Mouse (Mus musculus): ENCODE data around the gene Syt8. TPM values are rescaled to one million over a fixed set of nuclear protein-coding genes. Genes with fewer than 3 reads are reported as not detected.

The Syt8 gene
- polyA plus RNA-seq, 1 experiment from 2014 or later, result not detected

DNA sequence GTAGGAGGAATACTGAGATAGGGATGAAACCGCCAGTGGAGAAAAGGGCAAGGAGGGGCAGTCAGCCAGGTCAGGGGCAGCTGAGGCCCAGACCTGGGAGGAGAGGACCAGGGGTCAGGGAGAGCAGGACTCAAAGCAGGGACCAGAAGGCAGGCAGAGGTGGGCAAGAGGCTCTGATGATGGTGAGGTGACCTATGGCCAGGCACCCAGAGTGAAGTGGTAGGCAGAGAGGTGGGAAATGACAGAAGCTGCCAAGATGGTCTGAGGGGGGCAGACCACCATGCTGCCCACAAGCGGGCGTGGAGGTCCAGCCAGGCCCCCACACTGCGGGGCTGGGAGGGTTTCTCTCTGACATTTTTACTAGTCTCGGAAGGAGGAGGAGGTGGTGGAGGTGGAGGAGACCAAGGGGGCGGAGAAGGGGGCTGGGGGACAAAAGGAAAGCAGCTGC, 36.8 kb downstream of the Syt8 start:
- no peak overlapping the region for H3K4me2 ChIP-seq
- H3K4me1 ChIP-seq (replicated peaks), result peaks cover 32% of the 10 kb centered on the region
- ATAC-seq (ENCODE audit: low read depth), result no peak
- H3K27me3 ChIP-seq, result no peaks in the 10 kb centered on the region
- H3K27ac ChIP-seq (replicated peaks), result 0 out of 2 replicates have a peak overlapping the region, but pooled peaks have one; percentile 28
- no peaks in the 10 kb centered on the region for H3K9me3 ChIP-seq
- 25% methylated on average over 6 of the region's 6 CpGs for WGBS
- H3K4me3 ChIP-seq, result no peak overlapping the region
- no peaks in the 10 kb centered on the region for H3K36me3 ChIP-seq
- 0 out of 2 replicates have a peak overlapping the region, but pooled peaks have one; percentile 41 for H3K9ac ChIP-seq

DNA sequence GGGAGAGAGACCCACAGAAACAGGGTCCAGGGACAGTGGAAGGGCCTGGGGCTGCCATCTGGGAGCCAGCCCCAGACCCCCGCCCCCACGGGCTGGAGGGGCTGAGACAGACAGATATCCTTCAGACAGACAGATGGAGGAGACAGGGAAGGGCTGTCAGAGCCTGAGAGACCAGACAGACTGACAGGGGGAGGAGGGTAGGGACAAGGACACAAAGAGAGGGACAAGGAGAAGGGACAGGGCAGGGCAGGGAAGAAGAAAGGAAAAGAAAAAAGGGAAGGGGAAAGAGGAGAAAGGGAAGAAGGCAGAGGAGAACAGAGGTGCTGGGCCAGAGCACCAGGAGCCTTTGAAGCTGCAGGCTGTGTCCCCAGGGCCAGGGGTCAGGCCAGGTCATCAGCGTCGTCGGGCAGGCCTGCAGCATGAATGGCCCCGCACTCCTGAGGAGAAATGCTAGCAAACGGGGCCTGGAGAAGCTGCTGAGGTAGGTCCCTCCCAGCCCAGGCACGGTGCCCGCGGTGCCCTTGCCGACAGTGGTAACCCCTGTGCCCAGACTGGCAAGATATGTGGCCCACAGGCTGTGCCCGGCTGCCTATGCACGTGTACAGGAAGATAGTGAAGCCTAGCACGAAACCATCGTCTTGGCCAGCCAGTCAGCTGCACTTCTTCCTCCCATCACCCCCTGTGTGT, 37.4 kb downstream of the Syt8 start:
- H3K27ac ChIP-seq (replicated peaks), result 0 out of 2 replicates have a peak overlapping the region, but pooled peaks have one; percentile 28
- WGBS, result 33% methylated on average over 15 of the region's 15 CpGs
- ATAC-seq (ENCODE audit: low read depth), result no peak
- peaks cover 32% of the 10 kb centered on the region for H3K4me1 ChIP-seq (replicated peaks)
- no peaks in the 10 kb centered on the region for H3K9me3 ChIP-seq
- peak overlapping the region; percentile 41; the same call in 1 of the 2 replicates for H3K9ac ChIP-seq
- H3K4me2 ChIP-seq, result no peak overlapping the region
- no peaks in the 10 kb centered on the region for H3K27me3 ChIP-seq
- no peak overlapping the region for H3K4me3 ChIP-seq
- H3K36me3 ChIP-seq, result no peaks in the 10 kb centered on the region

DNA sequence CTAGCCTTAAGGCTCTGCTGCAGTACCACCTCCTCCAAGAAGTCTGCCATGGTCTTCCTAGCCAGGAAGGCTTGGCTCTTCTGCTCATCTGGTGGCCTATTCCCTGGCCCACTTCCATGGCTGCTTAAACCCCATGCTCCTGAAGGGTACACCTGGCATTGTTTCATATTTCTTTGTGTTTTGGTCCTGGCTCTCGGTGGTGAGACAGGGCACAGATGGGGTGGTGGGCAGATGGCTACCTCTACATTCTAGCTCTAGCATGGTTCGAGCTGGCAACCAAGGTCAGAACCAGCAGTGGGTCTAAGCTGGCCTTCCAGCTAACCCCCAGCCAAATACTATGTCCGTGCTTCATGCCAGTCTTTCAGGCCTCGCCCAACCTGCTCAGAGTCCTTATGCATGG, 38.3 kb downstream of the Syt8 start:
- no peaks in the 10 kb centered on the region for H3K36me3 ChIP-seq
- no peaks in the 10 kb centered on the region for H3K9me3 ChIP-seq
- ATAC-seq (ENCODE audit: low read depth), result no peak
- H3K27ac ChIP-seq (replicated peaks), result no peak overlapping the region
- WGBS, result 94% methylated on average over 4 of the region's 4 CpGs
- no peak overlapping the region for H3K9ac ChIP-seq
- peaks cover 32% of the 10 kb centered on the region for H3K4me1 ChIP-seq (replicated peaks)
- no peaks in the 10 kb centered on the region for H3K27me3 ChIP-seq
- no peak overlapping the region for H3K4me3 ChIP-seq
- no peak overlapping the region for H3K4me2 ChIP-seq

GRCm38 (mm10) chr7:142473476-142473875, 38.8 kb downstream of the Syt8 start:
- H3K9ac ChIP-seq, result no peak overlapping the region
- no peak overlapping the region for H3K4me3 ChIP-seq
- H3K4me1 ChIP-seq (replicated peaks), result peaks cover 32% of the 10 kb centered on the region
- H3K9me3 ChIP-seq, result no peaks in the 10 kb centered on the region
- no peaks in the 10 kb centered on the region for H3K27me3 ChIP-seq
- H3K27ac ChIP-seq (replicated peaks), result no peak overlapping the region
- H3K36me3 ChIP-seq, result no peaks in the 10 kb centered on the region
- no peak for ATAC-seq (ENCODE audit: low read depth)
- WGBS, result 86% methylated on average over 2 of the region's 2 CpGs
- H3K4me2 ChIP-seq, result no peak overlapping the region

DNA sequence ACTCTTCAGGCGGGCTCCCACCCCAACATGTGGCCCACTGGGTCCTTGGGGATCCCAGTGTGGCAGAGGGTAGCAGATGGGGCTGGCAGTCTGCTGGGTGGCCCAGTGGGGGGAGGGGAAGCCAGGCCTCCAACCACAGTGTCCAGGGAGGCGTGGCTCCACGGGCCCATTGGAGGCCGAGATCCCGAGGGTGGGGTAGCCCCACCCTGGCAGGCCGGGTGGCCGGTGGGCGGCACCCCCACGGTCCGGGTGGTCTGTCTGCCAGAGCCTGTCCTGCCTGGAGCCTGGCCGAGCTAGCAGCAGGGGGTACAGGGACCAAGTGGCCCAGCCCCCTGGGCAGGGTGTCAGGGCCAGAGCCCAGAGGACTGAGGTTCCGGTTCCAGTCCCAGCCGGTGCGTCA, 40.1 kb downstream of the Syt8 start:
- ATAC-seq (ENCODE audit: low read depth), result no peak
- Histone ChIP-seq H3K27me3 (no peaks in the 10 kb centered on the region), H3K4me1 (replicated peaks) (peaks cover 32% of the 10 kb centered on the region), H3K4me2 (no peak overlapping the region), H3K4me3 (no peak overlapping the region), H3K36me3 (no peaks in the 10 kb centered on the region), H3K9ac (no peak overlapping the region), H3K27ac (replicated peaks) (no peak overlapping the region), H3K9me3 (no peaks in the 10 kb centered on the region)
- WGBS, result 76% methylated on average over 14 of the region's 14 CpGs

DNA sequence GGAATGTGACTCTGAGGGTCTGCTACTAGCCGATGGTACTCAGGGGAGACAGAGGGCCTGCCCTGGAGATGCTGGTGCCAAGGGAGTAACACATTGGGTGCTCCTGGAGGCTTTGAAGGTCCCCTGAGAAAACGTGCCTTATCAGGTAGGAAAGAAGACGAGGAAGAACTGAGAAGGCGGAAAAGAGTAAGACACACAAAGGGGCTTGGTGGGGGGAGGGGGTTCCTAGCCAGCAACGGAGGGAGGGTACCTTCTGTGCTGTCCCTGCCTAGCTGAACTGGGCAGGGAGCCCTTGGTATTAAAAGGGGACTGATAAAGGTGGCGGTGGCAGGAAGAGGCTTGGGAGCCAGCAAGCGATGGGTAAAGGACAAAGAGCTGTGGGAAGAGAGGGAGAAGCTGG, 41.0 kb downstream of the Syt8 start:
- H3K9me3 ChIP-seq, result no peaks in the 10 kb centered on the region
- H3K4me1 ChIP-seq (replicated peaks), result peaks cover 26% of the 10 kb centered on the region
- 79% methylated on average over 7 of the region's 7 CpGs for WGBS
- H3K27me3 ChIP-seq, result no peaks in the 10 kb centered on the region
- ATAC-seq (ENCODE audit: low read depth), result no peak
- no peak overlapping the region for H3K4me3 ChIP-seq
- H3K27ac ChIP-seq (replicated peaks), result no peak overlapping the region
- no peaks in the 10 kb centered on the region for H3K36me3 ChIP-seq
- no peak overlapping the region for H3K9ac ChIP-seq
- H3K4me2 ChIP-seq, result no peak overlapping the region

DNA sequence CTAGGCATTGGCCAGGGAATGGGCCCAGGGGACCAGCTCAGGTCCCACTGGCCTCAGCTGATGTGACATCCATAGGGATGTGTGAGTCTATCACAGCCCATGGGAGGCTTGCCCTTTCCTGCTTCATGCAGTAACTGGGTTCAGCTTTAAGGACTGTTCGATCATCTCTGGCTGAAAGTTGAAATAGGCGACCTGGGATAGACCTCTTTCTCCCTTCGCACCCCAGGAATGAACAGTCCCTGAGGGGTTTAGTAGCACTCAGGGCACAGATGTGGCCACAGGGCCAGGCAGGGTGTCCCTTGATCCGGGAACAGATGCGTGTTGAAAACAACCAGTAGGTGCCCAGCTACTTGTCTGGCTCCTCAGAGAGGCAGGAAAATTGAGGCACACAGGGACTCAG, 41.6 kb downstream of the Syt8 start:
- 77% methylated on average over 5 of the region's 5 CpGs for WGBS
- Histone ChIP-seq H3K36me3 (no peaks in the 10 kb centered on the region), H3K4me1 (replicated peaks) (peaks cover 25% of the 10 kb centered on the region), H3K27ac (replicated peaks) (no peak overlapping the region), H3K9ac (no peak overlapping the region), H3K9me3 (no peaks in the 10 kb centered on the region), H3K4me2 (no peak overlapping the region), H3K27me3 (no peaks in the 10 kb centered on the region), H3K4me3 (no peak overlapping the region)
- ATAC-seq (ENCODE audit: low read depth), result no peak

GRCm38 (mm10) chr7:142476795-142477452, 42.3 kb downstream of the Syt8 start:
- Histone ChIP-seq H3K9ac (no peak overlapping the region), H3K27ac (replicated peaks) (no peak overlapping the region), H3K4me2 (no peak overlapping the region), H3K27me3 (no peaks in the 10 kb centered on the region), H3K36me3 (no peaks in the 10 kb centered on the region), H3K4me3 (no peak overlapping the region), H3K9me3 (no peaks in the 10 kb centered on the region), H3K4me1 (replicated peaks) (peaks cover 25% of the 10 kb centered on the region)
- WGBS, result 86% methylated on average over 13 of the region's 13 CpGs
- no peak for ATAC-seq (ENCODE audit: low read depth)

- Histone ChIP-seq H3K4me2 (no peak overlapping the region), H3K36me3 (no peaks in the 10 kb centered on the region), H3K9me3 (no peaks in the 10 kb centered on the region), H3K9ac (no peak overlapping the region), H3K4me3 (no peak overlapping the region), H3K27me3 (no peaks in the 10 kb centered on the region), H3K27ac (replicated peaks) (no peak overlapping the region), H3K4me1 (replicated peaks) (peaks cover 31% of the 10 kb centered on the region)
- WGBS, result 91% methylated on average over 6 of the region's 6 CpGs
- ATAC-seq (ENCODE audit: low read depth), result no peak
Measured at GRCm38 (mm10) chr7:142478001-142478400, 43.4 kb downstream of the Syt8 start.

DNA sequence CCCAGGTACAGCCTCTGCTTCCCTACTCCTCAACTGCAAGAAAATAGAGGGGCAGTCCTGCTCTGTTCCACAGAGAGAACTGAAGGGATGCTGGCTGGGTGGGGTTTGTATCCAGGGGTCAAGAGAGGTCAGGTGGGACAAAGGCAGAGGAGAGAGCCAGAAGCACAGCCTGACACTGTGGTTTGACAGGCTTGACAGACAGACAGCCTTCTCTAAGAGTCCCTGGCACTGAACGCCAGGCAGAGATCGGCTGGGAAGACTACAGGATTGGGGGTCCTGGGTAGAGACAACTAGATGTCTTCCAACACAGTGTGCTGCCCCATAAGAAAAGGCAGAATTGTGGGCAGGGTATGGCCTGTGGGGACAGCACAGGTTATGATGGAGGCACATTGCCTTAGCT, 43.9 kb downstream of the Syt8 start:
- H3K4me1 ChIP-seq (replicated peaks), result peaks cover 37% of the 10 kb centered on the region
- no peak for ATAC-seq (ENCODE audit: low read depth)
- H3K9ac ChIP-seq, result no peak overlapping the region
- H3K27ac ChIP-seq (replicated peaks), result no peak overlapping the region
- WGBS, result 76% methylated on average over 2 of the region's 2 CpGs
- no peaks in the 10 kb centered on the region for H3K27me3 ChIP-seq
- H3K4me3 ChIP-seq, result no peak overlapping the region
- no peaks in the 10 kb centered on the region for H3K36me3 ChIP-seq
- no peaks in the 10 kb centered on the region for H3K9me3 ChIP-seq
- no peak overlapping the region for H3K4me2 ChIP-seq

GRCm38 (mm10) chr7:142479307-142479706, 44.7 kb downstream of the Syt8 start:
- Histone ChIP-seq H3K4me3 (no peak overlapping the region), H3K27me3 (no peaks in the 10 kb centered on the region), H3K36me3 (no peaks in the 10 kb centered on the region), H3K4me1 (replicated peaks) (peaks cover 39% of the 10 kb centered on the region), H3K9ac (no peak overlapping the region), H3K4me2 (no peak overlapping the region), H3K9me3 (no peaks in the 10 kb centered on the region), H3K27ac (replicated peaks) (no peak overlapping the region)
- no peak for ATAC-seq (ENCODE audit: low read depth)

DNA sequence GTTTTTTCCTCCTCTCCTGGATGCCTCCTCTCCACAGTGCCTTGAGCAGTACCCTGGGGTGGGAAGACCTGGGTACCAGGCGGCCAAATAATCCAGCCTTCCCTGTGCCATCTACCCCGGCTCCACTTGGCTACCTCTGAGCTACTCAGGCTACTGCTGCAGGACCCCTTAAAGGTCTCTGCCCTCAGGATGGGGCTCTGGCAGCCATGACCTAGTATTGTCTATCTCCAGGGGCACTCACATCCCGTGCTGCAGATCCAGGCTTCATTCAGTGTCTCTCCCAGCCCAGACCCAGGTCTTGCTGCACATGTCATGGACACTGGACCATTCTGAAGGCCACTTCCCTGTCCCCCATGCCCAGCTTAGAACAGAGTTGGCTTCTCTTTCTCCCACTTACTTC, 45.2 kb downstream of the Syt8 start:
- no peak for ATAC-seq (ENCODE audit: low read depth)
- Histone ChIP-seq H3K27me3 (no peaks in the 10 kb centered on the region), H3K4me1 (replicated peaks) (peaks cover 33% of the 10 kb centered on the region), H3K4me3 (no peak overlapping the region), H3K4me2 (no peak overlapping the region), H3K9me3 (no peaks in the 10 kb centered on the region), H3K9ac (no peak overlapping the region), H3K27ac (replicated peaks) (no peak overlapping the region), H3K36me3 (no peaks in the 10 kb centered on the region)
- 89% methylated on average over 3 of the region's 3 CpGs for WGBS

Measured in neural tube, embryonic 13.5 days (tissue).